Mouse (Mus musculus) heart, adult 11 months (tissue): ENCODE measurements around the gene Cadm1.

Experiments
- DNase-seq: peaks from one replicate; pipeline ENCODE4 v3.0.0; 2022

Gene Cadm1

DNA sequence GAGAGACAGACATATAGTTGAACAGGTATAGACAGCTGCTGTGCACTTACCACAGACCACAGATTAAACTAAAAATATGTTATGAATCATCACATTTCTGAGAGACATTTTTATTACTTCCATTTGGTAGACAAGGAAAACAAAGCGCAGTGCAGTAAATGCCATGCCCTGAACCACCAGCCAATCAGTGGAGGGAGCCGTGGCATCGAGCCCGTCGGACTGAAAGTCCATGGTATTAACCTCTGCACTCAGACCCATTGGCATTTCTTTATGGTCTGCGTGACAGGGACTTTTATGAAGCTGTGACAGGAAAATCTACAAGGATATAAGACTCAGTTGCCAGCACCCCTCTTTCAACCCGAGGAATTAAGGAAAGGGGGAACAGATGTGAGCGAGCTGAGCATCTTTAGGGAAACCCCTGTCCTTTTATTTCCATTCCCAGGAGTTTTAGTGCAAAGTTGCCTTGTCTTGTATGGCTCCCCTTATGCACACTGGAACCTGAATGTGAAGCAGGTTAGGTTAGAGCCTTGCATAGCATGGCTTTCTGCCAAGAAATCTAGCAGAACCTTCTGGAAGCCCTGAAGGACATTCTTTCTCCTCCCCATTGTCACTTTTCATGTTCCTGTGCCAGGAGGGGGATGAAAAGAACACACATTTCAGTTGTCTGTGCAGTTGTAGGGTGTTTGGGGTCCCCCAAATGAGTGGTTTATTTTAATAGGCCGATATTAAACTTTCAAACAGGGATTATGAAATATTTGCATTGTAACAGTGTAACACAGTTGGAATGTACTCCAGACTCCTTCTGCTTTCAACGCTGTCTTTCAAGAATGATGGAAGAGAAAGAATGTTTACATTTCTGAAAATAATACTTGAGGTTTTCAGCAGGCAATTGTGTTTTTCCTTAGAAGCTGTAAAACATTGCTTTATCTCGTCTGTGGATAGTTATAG, 145.1 kb downstream of the Cadm1 start:
- peak; percentile 72 for DNase-seq

DNA sequence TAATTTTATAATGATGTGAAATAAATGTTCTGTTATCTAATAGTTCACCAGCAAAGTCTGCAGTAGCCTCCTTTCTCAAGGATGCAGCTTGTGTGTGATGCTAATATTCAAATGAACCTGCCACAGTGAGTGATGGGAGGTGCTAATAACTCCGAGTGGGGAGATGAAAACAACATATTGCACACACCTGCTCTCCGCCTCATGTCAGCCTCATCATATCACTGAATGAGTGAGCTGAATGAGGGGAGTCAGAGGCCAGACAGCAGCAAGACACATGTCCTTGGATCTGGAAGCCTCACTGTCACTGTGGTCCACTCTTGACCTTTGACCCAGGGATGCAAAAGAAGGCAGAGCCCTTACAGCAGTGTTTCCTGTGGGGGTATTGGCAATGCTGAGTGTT, 156.9 kb downstream of the Cadm1 start:
- DNase-seq = peak; percentile 84

- peak; percentile 46 for DNase-seq
Observed at GRCm38 (mm10) chr9:47687604-47688003, 157.6 kb downstream of the Cadm1 start.

DNA sequence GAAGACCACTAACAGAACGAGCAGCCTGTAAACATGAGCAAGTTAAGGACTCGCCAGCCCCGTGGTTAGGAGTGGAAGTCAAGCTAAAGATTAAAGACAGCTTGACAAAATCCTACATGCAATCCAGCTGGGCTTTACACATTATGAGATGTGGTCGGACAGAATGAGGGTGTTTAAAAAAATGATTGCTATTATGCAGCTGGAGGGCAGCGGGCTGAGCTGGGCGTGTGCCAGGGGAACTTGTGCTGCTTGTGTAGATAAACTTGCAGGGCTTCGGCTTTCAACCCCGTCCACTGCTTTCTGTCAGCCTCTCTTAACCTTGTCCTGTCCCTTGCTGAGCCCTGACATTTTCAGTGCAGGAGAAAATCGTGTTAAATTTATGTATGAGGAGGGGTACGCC, 158.3 kb downstream of the Cadm1 start:
- DNase-seq = peak; percentile 90

DNA sequence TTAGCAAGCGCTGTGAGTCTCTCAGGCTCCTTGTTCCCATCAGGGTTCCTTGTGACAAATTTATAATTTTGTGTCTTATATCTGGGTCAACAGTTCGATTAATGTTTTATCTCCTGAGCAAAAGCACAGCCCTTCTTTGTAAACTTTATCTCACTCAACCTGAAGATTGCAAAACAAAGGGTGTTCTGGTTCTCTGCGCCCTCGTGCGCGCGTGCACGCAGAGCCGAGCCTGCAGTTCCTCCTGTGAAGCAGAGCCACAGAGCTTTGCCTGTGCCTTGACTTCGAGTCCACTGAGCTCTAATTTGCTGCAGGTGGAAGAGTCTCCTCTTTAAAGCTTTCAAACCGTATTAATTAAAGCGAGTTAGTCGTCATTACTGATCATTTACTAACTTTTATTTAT, 162.9 kb downstream of the Cadm1 start:
- peak; percentile 53 for DNase-seq

DNA sequence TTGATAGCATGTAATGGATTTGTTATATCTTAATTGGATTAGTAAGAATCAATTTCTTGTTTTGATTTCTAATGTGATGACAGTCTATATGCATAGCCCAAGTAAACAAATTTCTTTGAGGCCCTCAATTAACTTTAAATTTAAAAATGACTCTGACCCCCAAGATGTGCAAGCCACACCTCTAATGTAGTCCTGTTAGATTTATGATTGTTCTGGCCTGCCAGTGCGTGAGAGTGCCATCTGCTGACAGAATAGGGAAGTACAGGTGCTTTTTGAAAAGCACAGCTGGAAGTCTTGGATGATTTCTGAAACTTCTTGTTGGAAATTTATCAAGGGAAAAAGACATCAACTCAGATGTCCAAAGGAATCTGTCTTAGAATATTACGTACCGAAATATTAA, 169.1 kb downstream of the Cadm1 start:
- peak; percentile 85 for DNase-seq

DNA sequence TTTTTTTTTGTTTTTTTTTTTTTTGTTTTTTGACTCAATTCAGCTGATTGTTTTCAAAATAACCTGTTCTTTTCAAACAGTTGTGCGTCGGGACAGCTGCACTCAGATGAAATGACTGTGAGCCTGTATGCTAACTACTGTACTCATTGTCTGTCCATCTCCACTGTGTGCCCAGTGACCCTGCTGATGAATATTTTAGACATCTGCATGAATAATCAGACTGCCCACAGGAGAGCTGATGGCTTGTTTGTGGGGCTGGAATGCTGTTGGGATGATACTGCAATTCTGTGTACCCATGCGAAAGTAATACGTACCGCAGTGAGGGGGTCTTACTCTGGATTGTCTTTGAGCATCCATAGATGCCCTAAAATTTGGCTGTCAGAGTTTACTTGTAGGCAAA, 170.0 kb downstream of the Cadm1 start:
- no peak for DNase-seq

- DNase-seq = peak; percentile 76
Observed at GRCm38 (mm10) chr9:47703026-47703876, 173.3 kb downstream of the Cadm1 start.

DNA sequence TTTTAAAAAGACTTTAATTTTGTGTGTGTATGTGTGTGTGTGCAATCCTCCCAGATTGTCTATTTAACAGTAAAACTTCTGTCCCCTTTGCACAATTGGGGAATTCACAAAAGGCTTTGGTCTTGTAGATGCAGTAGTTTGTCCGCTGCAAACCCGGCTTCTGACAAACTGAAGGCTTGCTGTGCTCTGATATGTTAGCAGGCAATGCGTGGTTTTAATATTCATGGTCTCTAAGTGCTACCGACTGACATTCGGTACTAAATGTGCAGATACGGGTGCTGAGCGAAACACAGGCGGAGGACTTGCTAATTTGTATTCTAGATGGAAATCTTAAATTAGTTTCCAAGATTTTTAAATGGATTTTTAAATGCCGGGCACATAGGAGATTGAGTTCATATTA, 176.4 kb downstream of the Cadm1 start:
- DNase-seq = no peak

DNA sequence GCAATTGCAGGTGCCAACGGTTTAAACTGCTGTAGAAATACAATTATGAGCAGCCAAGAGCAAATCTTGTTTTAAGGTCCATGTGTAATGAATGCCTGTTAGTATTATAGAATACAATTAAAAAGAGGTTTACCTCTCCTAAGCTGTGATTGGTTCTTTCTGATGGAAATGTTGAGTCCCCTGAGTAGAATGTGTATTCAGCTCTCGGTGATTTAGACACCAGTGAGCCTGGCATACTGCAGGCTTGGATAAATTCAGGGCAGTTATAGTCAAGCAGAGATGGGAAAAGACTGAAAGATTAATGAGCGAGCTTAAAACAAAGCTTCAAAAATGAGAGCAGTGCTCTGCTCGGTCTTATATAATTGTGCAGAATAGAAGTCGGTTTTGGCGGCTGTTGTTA, 177.4 kb downstream of the Cadm1 start:
- no peak for DNase-seq

DNA sequence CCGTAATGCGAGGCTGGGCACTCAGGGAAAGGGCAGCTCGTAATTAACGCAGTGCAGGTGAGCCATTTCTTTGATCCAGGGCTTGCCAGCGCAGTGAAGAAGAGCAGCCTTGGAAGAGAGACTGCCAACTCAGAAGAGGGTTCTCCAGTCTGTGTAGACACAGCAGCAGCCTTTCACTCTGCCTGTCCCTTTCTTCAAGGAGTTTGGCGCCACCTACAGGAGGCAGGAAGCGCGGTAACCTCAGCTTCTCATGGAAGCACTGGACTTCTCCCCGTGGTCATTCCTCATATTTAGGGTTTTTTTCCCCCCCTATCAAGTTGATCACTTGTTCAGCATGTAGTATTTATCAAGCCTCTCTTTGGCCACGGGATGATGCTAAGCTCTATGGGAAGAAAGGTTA, 178.3 kb downstream of the Cadm1 start:
- no peak for DNase-seq

DNA sequence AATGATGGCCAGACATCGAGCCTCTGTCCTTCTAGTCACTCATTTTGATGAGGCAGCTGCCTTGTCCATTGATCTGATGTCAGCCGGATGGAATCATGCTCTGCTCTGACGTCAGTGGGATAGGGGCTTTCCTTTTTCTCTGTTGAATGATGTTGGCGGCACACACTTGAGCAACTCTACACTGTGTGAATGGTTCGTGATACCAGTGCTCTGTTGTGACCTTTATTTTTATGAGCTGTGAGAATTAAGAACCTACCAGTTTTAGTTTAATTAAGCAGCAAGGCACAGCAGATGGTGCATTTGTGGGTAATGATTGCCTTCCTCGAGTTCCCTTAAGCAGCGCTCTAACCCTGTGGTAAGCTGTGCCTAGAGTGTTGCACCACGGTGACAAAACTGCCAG, 181.0 kb downstream of the Cadm1 start:
- peak; percentile 64 for DNase-seq

DNA sequence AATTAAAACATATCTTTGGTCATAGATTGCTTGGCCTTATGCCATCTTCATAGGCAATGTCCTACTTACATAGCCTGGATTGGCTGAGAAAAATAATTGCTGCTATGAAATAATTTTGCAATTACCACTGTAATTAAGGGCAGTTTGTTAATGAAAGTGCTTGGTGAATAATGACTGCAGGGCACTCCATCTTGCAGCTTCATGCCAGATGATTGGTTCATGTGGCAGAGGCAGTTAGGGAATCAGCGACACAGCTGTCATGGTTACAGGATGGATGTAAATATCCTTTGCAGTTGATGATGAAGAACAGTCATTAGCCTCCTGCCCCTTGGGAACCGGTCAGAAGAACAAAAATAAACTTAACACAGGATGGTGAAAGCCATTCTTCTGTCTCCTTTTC, 184.6 kb downstream of the Cadm1 start:
- no peak for DNase-seq

DNA sequence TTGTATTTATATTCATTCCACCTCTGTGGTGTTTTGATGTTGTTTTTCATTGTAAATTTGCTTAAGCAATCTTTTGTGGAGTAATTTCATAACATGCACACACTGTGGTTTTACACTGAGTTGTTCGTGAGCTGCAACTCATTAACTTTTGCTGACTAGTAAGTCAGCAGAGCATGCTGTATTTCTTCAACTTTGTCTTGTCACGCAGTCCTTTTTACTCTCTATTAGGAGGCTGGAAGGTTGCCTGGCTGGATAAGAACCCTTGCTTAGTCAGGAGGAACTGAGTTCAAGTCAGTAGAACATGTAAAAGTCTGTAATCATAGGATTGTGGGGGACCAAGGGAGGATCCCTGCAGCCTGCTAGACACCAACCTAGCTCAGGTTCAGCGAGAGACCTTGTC, 185.4 kb downstream of the Cadm1 start:
- no peak for DNase-seq

- DNase-seq = no peak
Observed at GRCm38 (mm10) chr9:47716883-47717282, 186.9 kb downstream of the Cadm1 start.

- no peak for DNase-seq
Observed at GRCm38 (mm10) chr9:47727611-47728010, 197.6 kb downstream of the Cadm1 start.

- DNase-seq = no peak
Observed at GRCm38 (mm10) chr9:47728852-47729251, 198.9 kb downstream of the Cadm1 start.

DNA sequence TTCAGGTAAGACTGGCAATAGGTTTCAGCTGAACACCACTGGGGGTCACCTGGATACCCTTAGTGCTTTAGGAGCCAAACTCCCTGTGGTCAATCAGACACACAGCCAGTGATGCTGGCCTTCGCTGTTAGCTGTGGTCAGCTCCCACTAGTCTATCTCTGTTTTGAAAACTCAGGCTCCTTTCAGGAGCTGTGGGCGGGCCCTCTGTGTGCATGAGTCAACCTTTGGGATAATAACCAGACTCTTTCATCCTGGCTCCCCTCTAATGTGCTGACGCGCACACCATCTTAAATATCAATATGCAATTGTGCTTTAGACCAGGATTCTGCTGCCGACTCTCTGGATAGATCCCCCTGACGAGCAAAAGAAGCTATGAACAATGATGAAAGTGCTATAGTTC, 200.3 kb downstream of the Cadm1 start:
- DNase-seq = no peak

GRCm38 (mm10) chr9:47733780-47734451, 203.9 kb downstream of the Cadm1 start:
- DNase-seq = peak; percentile 96

- DNase-seq = no peak
Observed at GRCm38 (mm10) chr9:47734905-47735304, 204.9 kb downstream of the Cadm1 start.

GRCm38 (mm10) chr9:47738799-47739198, 208.8 kb downstream of the Cadm1 start:
- no peak for DNase-seq

DNA sequence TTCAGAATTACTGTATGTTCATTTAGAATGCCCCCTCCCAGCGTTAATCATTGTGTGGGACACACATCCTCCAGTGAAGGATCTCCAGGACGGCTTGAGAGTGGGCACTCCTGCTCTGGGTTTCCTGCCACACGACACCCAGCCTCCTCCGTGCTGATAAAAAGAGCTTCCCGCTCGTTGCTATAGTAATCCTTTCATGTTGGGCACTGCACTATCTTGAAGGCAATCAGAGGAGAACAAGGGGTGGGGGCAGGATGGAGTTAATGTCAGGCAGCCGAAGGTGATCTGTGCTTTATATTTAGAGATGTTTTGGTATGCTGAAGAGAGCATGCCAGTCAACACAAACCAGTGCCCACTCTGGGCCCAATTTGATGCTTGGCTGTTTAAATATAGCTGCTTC, 209.3 kb downstream of the Cadm1 start:
- no peak for DNase-seq

GRCm38 (mm10) chr9:47741751-47742150, 211.8 kb downstream of the Cadm1 start:
- no peak for DNase-seq
